Mouse (Mus musculus) layer of hippocampus, adult 2 months (tissue): ENCODE measurements around the gene Mertk. TPM values are rescaled to one million over a fixed set of nuclear protein-coding genes. Genes with fewer than 3 reads are reported as not detected.
"Not testable (repeated sequence)": the region's sequence is repeated elsewhere in the genome, so short reads cannot be mapped to it uniquely, and the experiment has no call there.

Experiments used
- DNase-seq, 2 experiments: peaks; one replicate each; pipeline ENCODE4 v3.0.0; 2022; ENCODE audit warnings: low spot score in 2 of 2
- H3K27ac ChIP-seq: fragments of 200-600 bp; 2 replicates; pipeline ENCODE4 v1.8.1; 2022
- H3K4me3 ChIP-seq: fragments of 200-600 bp; 2 replicates; pipeline ENCODE4 v1.8.1; 2022; ENCODE audit warnings: mild to moderate bottlenecking
- CTCF ChIP-seq: fragments of 200-600 bp; conservative IDR thresholded peaks from 2 replicates; pipeline ENCODE4 v1.8.1; 2022; ENCODE audit warnings: antibody characterized with exemption, mild to moderate bottlenecking, moderate library complexity
- long read RNA-seq, 2 experiments: library from polyadenylated mRNA; stranded (forward); transcript quantifications; one replicate each; pipeline ENCODE4 v2.0.0; 2021; ENCODE audit warnings: borderline mapping rate in 2 of 2
- total RNA-seq, 2 experiments: library from RNA; stranded (reverse); gene quantifications; 2 replicates each; pipeline ENCODE4 v1.2.3; 2021

The Mertk gene
- 10 to 100 TPM; 36.0 to 38.5 TPM for total RNA-seq
- long read RNA-seq, experiment 1, full-length matches to known transcripts: 4 of 17 reads
- long read RNA-seq, experiment 1, partial matches to known transcripts: 2 of 17 reads
- long read RNA-seq, experiment 1, other reads (novel, unspliced or antisense): 11 of 17 reads
- long read RNA-seq, experiment 2, full-length matches to known transcripts: 24 of 42 reads
- long read RNA-seq, experiment 2, partial matches to known transcripts: 9 of 42 reads
- long read RNA-seq, experiment 2, other reads (novel, unspliced or antisense): 9 of 42 reads

DNA sequence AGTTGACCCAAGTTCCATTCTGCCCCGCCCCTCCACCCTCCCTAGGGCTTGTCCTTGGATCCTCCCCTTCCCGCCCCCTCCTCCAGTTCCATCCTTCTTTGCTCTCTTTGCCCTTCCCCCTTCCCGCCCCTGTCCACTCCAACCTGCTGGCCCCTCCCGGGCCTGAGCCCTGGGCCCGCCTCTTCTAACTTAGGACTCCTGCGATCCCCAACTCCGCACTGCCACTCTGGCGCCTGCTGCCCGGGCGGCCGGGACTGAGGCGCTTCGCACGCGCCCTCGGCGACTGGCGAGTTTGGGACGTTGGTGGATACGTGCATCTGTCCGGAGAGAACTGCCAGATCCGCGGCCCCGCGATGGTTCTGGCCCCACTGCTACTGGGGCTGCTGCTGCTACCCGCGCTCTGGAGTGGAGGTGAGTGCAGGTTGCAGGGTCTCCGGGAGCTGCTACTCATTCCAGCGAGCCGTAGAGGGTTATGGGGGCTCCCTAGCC lies at the start of gene Mertk:
Mertk (plus strand) TSS at position 264 of the 489 bp plus-strand sequence.
- peak within 1 kb of the TSS; percentile 93 for H3K27ac ChIP-seq
- no peak for TF ChIP-seq CTCF
- DNase-seq: peak; percentile 63 to 78
- H3K4me3 ChIP-seq: peak within 1 kb of the TSS; percentile 66

DNA sequence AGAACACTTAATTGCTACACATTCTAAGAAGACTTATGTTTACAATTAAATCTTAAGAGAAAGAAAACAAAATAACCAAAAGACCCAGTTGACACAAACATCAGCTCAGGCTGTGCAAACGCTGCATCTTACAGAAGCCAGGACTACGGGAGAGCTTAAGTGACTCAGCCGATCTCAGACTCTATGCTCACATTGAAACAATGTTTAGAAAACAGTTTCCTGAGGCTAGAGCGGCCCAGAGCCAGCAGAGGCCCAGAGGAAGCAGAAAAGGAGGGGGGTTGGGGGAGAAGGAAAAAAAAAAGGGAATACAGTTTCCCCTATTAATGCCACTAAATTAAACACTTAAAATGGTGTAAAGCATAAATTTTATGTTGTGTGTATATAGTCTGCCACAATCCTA lies 18.1 kb upstream of the Mertk start:
- no peak overlapping the region for H3K27ac ChIP-seq
- TF ChIP-seq CTCF: no peak
- H3K4me3 ChIP-seq: no peak overlapping the region
- no peak for DNase-seq

DNA sequence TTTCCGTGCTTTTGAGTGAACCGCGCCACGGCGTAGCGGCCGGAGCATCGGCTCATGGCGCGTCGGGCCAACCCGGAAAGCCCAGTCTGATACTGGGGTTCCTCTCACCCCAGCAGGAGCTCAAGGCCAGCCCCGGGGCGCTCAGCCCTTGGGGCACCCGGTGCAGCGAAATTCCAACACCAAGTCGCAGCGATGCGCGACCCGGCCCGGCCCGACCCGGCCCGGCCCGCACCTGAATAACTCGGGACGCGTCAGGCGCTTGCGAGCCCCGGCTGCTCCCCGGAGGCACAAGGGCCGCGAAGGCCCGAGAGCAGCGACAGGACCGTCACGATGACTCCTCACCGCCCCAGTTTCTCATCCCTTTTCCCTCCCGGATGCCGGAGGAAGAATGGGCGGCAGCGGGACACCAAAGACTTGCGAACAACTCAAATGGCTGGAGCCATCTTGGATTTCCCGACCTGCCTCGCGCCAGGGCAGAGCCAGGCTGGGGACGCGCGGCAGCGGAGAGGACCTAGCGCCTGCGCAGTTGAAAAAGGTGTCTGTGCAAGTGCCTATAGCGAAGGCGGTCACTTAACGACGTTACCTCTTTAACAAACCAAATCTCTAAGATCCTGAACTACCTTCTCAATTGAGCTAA lies 11.7 kb upstream of the Mertk start, which contains the start of gene Anapc1:
Anapc1 (minus strand) TSS at position 471 of the 637 bp plus-strand sequence.
- Histone ChIP-seq H3K4me3 (peak within 1 kb of the TSS; percentile 70), H3K27ac (peak within 1 kb of the TSS; percentile 86)
- DNase-seq: peak; percentile 88 to 89
- TF ChIP-seq CTCF: no peak

DNA sequence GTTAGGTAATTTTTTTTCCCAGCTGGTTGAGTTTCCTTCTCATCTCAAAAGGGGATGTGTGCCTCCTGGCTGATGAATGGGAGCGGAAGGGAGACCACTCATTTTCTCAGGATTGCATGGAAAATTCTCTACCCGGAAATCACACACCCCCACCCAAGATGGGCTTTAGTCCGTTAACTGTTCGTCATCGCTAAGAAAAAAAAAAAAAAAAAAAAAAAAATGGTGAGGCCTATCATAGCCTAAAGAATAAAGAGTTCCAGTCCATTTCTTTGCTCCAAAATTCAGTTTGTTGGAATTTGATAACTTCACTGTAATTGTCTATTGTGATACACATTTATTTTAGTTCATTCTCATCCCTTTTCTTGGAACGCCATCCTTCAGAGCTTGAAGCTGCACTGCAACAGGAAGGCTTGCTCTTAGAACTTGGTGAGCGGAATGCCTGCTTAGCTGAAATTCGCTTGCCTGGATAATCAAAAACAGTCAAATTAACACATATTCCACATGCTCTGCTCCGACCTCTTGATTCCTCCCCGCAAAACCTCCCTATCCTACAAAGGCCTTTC lies 11.1 kb upstream of the Mertk start:
- Histone ChIP-seq H3K4me3 (peak overlapping the region; percentile 70), H3K27ac (peak overlapping the region; percentile 86)
- no peak for DNase-seq
- no peak for TF ChIP-seq CTCF

DNA sequence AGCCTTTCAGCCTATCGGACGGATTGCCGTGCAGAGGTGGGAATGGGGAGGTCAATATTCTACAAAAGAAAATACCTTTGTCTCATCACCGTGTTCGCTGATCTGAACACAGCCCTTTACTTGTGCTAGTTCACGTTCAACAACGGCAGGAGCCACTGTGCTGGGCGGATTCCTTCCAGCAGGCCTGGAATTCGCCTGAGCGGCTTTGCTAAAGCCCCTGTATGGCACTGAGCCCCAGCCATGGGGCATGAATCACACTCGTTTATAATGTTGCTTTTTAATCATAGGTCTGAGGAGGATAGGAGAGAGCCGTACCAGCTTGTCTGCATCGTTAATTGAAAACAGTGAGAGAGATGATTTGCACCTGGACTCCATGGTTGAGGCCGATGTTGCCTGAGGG lies 6.4 kb upstream of the Mertk start:
- TF ChIP-seq CTCF: no peak
- no peak overlapping the region for H3K4me3 ChIP-seq
- no peak overlapping the region for H3K27ac ChIP-seq
- DNase-seq: no peak

DNA sequence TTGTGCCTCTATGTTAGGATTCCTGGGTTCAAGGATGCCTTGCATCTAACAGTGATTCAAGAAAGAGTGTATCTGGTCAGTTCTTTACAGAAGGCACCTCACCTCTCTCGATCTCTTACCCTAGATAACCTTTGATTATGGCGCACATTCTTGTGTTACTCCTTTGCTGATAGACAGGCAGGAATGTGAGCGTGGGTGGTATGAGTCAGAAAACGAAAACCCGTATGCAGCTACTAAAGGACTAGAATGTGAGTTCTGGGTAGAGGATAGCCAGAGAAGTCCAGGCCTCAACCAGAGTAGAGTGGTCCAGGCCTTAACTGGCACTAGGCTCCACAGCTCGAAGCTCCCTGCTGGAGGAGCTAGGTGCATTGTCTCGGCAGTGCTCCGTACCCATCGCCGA lies 6.0 kb upstream of the Mertk start:
- TF ChIP-seq CTCF: no peak
- DNase-seq: no peak
- H3K27ac ChIP-seq: no peak overlapping the region
- no peak overlapping the region for H3K4me3 ChIP-seq

DNA sequence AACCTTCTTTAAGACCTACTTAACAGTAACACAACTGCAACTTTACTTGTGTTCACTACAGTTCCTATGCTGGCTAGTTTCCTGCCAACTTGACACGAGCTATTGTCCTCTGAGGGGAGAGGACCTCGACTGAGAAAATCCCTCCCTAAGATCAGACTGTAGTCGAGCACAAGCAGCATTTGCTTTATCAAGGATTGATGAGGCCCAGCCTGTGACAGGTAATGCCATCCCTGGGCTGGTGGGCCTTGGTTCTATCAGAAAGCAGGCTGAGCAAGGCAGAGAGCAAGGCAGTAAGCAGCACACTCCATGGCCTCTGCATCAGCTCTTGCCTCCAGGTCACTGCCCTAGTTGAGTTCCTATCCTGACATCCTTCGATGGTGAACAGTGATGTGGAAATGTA lies 5.5 kb upstream of the Mertk start:
- no peak for DNase-seq
- H3K4me3 ChIP-seq: no peak overlapping the region
- no peak overlapping the region for H3K27ac ChIP-seq
- no peak for TF ChIP-seq CTCF

DNA sequence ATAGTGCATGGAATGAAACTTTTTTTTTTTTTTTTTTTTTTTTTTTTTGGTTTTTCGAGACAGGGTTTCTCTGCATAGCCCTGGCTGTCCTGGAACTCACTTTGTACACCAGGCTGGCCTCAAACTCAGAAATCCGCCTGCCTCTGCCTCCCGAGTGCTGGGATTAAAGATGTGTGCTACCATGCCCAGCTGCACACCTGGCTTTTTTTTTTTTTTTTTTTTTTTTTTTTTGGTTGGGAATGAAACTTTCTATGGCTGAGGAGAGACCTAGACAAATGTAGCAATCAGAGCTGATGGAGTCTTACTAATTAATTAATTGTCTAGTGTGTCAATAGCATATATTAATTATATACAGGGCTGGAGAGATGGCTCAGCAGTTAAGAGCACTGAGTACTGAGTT lies 4.9 kb upstream of the Mertk start:
- H3K27ac ChIP-seq, H3K4me3 ChIP-seq, DNase-seq: not testable (repeated sequence)

DNA sequence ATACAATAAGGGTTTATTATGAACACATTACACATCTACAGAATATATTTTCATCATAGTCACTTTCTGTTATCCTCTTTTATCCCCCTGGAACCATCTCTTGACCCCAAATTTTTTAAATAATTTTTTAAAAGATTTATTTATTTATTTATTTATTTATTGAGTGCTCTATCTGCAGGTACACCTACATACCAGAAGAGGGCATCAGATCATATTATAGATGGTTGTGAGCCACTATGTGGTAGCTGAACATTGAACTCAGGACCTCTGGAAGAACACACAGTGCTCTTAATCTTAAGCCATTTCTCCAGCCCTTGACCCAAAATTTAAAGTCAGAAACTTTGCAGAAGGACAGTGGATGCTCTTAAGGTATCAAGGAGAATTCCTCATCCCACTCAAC lies 4.2 kb upstream of the Mertk start:
- Histone ChIP-seq H3K27ac (no peak overlapping the region), H3K4me3 (no peak overlapping the region)
- peak; percentile 68 for TF ChIP-seq CTCF
- no peak for DNase-seq

DNA sequence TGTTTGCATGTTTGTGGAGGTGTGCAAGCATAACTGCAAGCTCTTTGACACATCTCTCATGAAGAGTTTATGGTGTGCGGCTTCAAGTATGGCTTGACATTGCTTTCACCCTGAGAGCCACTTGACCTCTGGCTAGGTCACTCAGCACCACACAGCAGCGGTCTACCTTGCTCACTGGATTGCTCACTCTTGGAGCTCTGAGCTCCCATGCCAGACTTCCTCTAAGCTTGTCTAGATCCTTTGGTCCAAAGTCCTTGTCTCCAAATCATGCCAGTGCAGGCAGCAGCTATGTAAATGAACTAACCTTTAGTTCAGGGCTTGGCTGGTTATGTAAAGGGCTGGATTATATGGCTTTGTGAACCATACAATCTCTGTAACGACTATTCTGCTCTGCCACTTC lies 2.3 kb upstream of the Mertk start:
- DNase-seq: no peak
- H3K4me3 ChIP-seq: no peak overlapping the region
- H3K27ac ChIP-seq: no peak overlapping the region
- TF ChIP-seq CTCF: no peak

DNA sequence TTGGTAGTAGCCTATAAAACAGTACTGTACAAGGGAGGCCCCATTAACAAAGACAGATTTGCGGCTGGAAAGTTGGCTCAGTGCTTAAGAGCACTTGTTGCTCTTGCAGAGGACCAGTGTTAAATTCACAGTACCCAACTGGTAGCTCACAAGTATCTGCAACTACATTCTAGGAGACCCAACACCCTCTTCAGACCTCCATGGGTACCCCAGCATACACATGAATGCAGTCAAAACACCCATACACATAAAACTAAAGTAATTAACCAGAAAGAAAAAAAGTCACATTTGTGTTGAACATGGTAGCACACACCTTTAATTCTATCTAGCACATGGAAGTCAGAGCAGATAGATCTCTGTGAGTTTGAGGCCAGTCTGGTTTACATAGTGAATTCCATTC lies 1.7 kb upstream of the Mertk start:
- Histone ChIP-seq H3K27ac (no peak overlapping the region), H3K4me3 (no peak overlapping the region)
- TF ChIP-seq CTCF: no peak
- DNase-seq: no peak

DNA sequence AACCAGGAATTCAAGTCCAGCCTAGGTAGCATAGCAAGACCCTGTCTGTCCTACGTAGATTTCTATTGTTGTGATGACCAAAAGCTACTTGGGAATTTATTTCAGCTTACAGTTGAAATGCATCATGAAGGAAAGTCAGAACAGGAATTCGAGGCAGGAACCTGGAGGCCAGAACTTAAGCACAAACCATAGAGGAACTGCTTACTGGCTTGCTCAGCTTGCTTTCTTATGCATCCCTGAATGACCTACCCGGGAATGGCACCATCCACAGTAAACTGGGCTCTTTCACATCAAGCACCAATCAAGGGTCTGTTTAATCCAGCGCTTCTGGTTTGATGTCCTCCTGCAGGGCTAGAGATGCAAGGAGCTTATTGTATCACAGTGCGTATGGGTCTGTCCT lies 1.2 kb upstream of the Mertk start:
- DNase-seq: no peak
- Histone ChIP-seq H3K27ac (no peak overlapping the region), H3K4me3 (no peak overlapping the region)
- no peak for TF ChIP-seq CTCF

DNA sequence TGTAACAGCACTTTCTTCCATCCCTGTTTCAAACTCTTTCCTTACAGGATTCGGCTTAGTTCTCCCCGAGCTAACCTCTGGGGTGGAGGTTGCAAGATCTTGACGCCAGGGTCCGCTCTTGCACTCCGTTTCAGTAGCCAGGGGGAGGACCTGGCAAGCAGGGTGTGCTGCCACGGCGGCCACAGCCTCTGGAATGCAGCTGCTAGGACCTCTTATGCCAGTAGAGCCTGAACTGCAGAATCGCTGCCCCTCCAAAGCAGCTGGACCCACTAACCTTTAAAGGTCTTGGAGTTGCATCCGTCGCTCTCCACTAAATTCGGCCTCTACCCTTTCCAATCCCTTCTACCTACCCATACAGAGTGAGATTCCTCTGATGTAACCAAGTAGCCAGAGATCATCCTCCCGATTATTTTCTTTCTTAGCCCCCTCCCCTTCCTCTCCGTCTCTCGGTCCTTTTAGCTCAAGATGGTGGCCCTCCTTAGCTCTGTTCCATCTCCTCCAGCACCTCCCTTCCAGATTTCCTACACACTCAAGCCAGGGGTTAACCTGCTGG lies 540 bp upstream of the Mertk start:
- Histone ChIP-seq H3K4me3 (peak overlapping the region; percentile 66), H3K27ac (peak overlapping the region; percentile 81)
- TF ChIP-seq CTCF: peak; percentile 93
- peak; percentile 74 to 81 for DNase-seq
